Mouse (Mus musculus) bone marrow, adult 2 months (tissue): ENCODE data around the gene Hjurp.

Experiments used
- CTCF ChIP-seq: fragments of 200-500 bp; IDR thresholded peaks from 2 replicates; pipeline ENCODE4 v1.5.1; 2011; ENCODE audit warnings: low read length, control low read depth; ENCODE audit not compliant: control insufficient read depth, insufficient read depth
- POLR2A ChIP-seq: fragments of 200-500 bp; IDR thresholded peaks from 2 replicates; pipeline ENCODE4 v1.6.1; 2011; ENCODE audit warnings: low read depth, mild to moderate bottlenecking, control low read depth, low read length, borderline replicate concordance; ENCODE audit not compliant: control insufficient read depth

DNA sequence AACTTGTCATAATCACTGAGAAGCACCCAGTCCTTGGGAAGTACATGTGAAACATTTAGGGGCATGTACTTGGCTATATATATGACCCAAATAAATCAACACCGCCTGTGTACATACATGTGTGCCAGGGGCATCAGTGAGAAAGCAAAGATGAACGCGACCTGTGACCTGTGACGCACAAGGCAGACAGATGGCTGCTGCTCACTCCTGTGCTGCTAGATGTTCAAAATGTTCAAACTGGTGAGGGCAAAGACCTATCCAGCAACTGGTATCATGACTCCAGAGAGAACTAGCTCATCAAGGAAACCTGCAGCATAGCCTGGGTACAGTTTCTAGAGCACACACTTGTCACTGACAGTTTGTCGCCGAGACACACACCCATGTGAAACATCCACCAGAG lies 9.9 kb downstream of the Hjurp start:
- TF ChIP-seq CTCF (no peak), POLR2A (no peak)
